In genomic region chr2:97768850-97769249, GRCm38 (mm10) we compare ENCODE assay signal across 24 mouse cellular contexts.
"Had no signal": no experiment of that assay in that cellular context is flagged by ENCODE, and none has a peak within 500 bp of the region (broad histone marks: within the 10 kb centered on the region; RNA-seq: fewer than 3 reads in every experiment).

No protein-coding gene starts in this region.

- H3K36me3 ChIP-seq: intestine, embryonic 15.5 days; kidney, embryonic 15.5 days; limb, embryonic 12.5 days; limb, embryonic 15.5 days; lung, embryonic 15.5 days; midbrain, embryonic 10.5 days; midbrain, embryonic 13.5 days; neural tube, embryonic 13.5 days had no signal

- H3K27ac ChIP-seq: intestine, embryonic 15.5 days; kidney, embryonic 15.5 days; limb, embryonic 12.5 days; limb, embryonic 15.5 days; liver, embryonic 14.5 days; lung, embryonic 15.5 days; midbrain, embryonic 10.5 days; midbrain, embryonic 13.5 days; neural tube, embryonic 13.5 days had no signal

- DNase-seq: kidney, adult 11 months; kidney, adult 8-10 months; kidney, postnatal 10 days; kidney, postnatal 36 days; layer of hippocampus, postnatal 36 days; liver, postnatal 0 days; lung, postnatal 10 days; lung, postnatal 36 days; retina, postnatal 1 day; right cerebral cortex, postnatal 4 days; thymus, adult 18-20 months; thymus, postnatal 36 days had no signal

- ATAC-seq: intestine, embryonic 15.5 days; liver, postnatal 0 days; midbrain, embryonic 13.5 days; midbrain, embryonic 16.5 days had no signal

- H3K4me3 ChIP-seq: intestine, embryonic 15.5 days; kidney, embryonic 15.5 days; limb, embryonic 12.5 days; limb, embryonic 15.5 days; lung, embryonic 15.5 days; megakaryocyte, embryonic 14.5 days; midbrain, embryonic 10.5 days; midbrain, embryonic 13.5 days; myocyte; neural tube, embryonic 13.5 days had no signal

- H3K9me3 ChIP-seq: intestine, embryonic 15.5 days; kidney, embryonic 15.5 days; limb, embryonic 12.5 days; limb, embryonic 15.5 days; lung, embryonic 15.5 days; midbrain, embryonic 10.5 days; midbrain, embryonic 13.5 days had no signal

- H3K27me3 ChIP-seq: intestine, embryonic 15.5 days; kidney, embryonic 15.5 days; limb, embryonic 12.5 days; limb, embryonic 15.5 days; lung, embryonic 15.5 days; megakaryocyte, embryonic 14.5 days; midbrain, embryonic 13.5 days; neural tube, embryonic 13.5 days had no signal

- H3K4me1 ChIP-seq: intestine, embryonic 15.5 days; kidney, embryonic 15.5 days; limb, embryonic 12.5 days; limb, embryonic 15.5 days; lung, embryonic 15.5 days; megakaryocyte, embryonic 14.5 days; midbrain, embryonic 10.5 days; midbrain, embryonic 13.5 days; neural tube, embryonic 13.5 days had no signal
